In genomic region chr19:38042261-38042722, GRCm38 (mm10) we compare ENCODE assay signal across 8 mouse cellular contexts. TPM values are rescaled to one million over a fixed set of nuclear protein-coding genes. Genes with fewer than 3 reads are reported as not detected.
DNase-seq lines count a peak whose midpoint lies in the region; ATAC-seq and TF ChIP-seq lines count a peak whose summit lies in the region.

No protein-coding gene starts in this region.

- peak overlapping the region; percentile 65 for H3K4me2 ChIP-seq in stomach, embryonic 14.5 days (replicated peaks; ENCODE audit: low read depth, low read length)

- WGBS in limb, embryonic 10.5 days, result 39% methylated on average over 5 of the region's 5 CpGs
- WGBS in stomach, embryonic 14.5 days, result 8% methylated on average over 5 of the region's 5 CpGs

- no peaks in the 10 kb centered on the region for H3K36me3 ChIP-seq in limb, embryonic 10.5 days
- H3K36me3 ChIP-seq in stomach, embryonic 14.5 days (ENCODE audit: control insufficient read depth, insufficient read depth, low read length), result no peaks in the 10 kb centered on the region

- H3K27me3 ChIP-seq in limb, embryonic 10.5 days (ENCODE audit: low read depth, poor library complexity, severe bottlenecking), result peaks cover 36% of the 10 kb centered on the region
- no peaks in the 10 kb centered on the region for H3K27me3 ChIP-seq in stomach, embryonic 14.5 days (ENCODE audit: control insufficient read depth, insufficient read depth, low read length)

- no peak overlapping the region for H3K27ac ChIP-seq in cortical plate, adult 2 months (ENCODE audit: insufficient read depth, low read length)
- 0 out of 2 replicates have a peak overlapping the region, but pooled peaks have one; percentile 0 for H3K27ac ChIP-seq in limb, embryonic 10.5 days
- peak overlapping the region; percentile 82; the same call in 1 of the 2 replicates for H3K27ac ChIP-seq in stomach, embryonic 14.5 days (ENCODE audit: low read length)

- peak overlapping the region; percentile 24; the same call in 1 of the 2 replicates for H3K4me3 ChIP-seq in cortical plate, adult 2 months (ENCODE audit: insufficient read depth, low read length)
- H3K4me3 ChIP-seq in limb, embryonic 10.5 days, result peak overlapping the region; percentile 56; the same call in 1 of the 2 replicates
- H3K4me3 ChIP-seq in stomach, embryonic 14.5 days (ENCODE audit: low read depth, low read length), result peak overlapping the region; percentile 39

- no peak for TF ChIP-seq POLR2A in cortical plate, adult 2 months (IDR thresholded peaks at IDR 0.05; ENCODE audit: extremely low read depth, insufficient read depth, low read length)

- no peaks in the 10 kb centered on the region for H3K9me3 ChIP-seq in limb, embryonic 10.5 days (replicated peaks)
- no peaks in the 10 kb centered on the region for H3K9me3 ChIP-seq in stomach, embryonic 14.5 days (ENCODE audit: control insufficient read depth, low read depth, low read length)

- H3K4me1 ChIP-seq in cortical plate, adult 2 months (ENCODE audit: control insufficient read depth, insufficient read depth, low read length), result no peaks in the 10 kb centered on the region
- peaks cover 13% of the 10 kb centered on the region for H3K4me1 ChIP-seq in limb, embryonic 10.5 days
- H3K4me1 ChIP-seq in stomach, embryonic 14.5 days (ENCODE audit: control insufficient read depth, insufficient read depth, low read length), result peaks cover 12% of the 10 kb centered on the region; the same call in 1 of the 2 replicates

- no peak overlapping the region for H3K9ac ChIP-seq in stomach, embryonic 14.5 days (replicated peaks; ENCODE audit: low read depth, low read length)

- intact Hi-C loops in heart, postnatal 25 days (cut with DNase I), result loop anchor here (2.0 kb wide), 1 partner anchor 37 kb away; no protein-coding TSS in a partner anchor

- ATAC-seq in stomach, embryonic 14.5 days (ENCODE audit: insufficient number of reproducible peaks, insufficient read depth, low FRiP score, low read depth), result peak; percentile 17; the same call in 1 of the 2 replicates
- no peak for ATAC-seq in megakaryocyte-erythroid progenitor cell, adult 5-6 weeks (replicated peaks; ENCODE audit: low FRiP score, low TSS enrichment, poor library complexity, severe bottlenecking)

- TF ChIP-seq CTCF in cortical plate, adult 2 months (IDR thresholded peaks at IDR 0.05; ENCODE audit: extremely low read depth, insufficient read depth, low read length), result no peak

- peak; percentile 95 for DNase-seq in heart, adult 11 months
- DNase-seq in heart, adult 8-10 months (ENCODE audit: low spot score), result no peak
- peak; percentile 34 for DNase-seq in heart, postnatal 25 days (ENCODE audit: low spot score)
- DNase-seq in limb, embryonic 10.5 days (ENCODE audit: low spot score), result no peak
- DNase-seq in right cerebral cortex, postnatal 14 days, result no peak

RNA-seq across cellular contexts. Expression of gene Myof, which starts 1.1 kb away (rescaled TPM):
- total RNA-seq in heart, adult 8-10 months (2022), result 1 to 10 TPM; 6.2 to 9.0 (median 7.7) TPM
- polyA plus RNA-seq in cortical plate, adult 2 months (2012; rRNA removed), result 4.3 and 4.8 TPM in 2 replicates
- 10 to 100 TPM in 1 of 2 experiments, 1 to 10 TPM in 1; 9.5 to 10.3 TPM for total RNA-seq in heart, postnatal 25 days (2021)
- 0.89 and 1.8 TPM in 2 replicates for polyA plus RNA-seq in limb, embryonic 10.5 days (2016; fragmentation: Nextera tagmentation; extraction: Ambion mirVana)
- polyA plus RNA-seq in stomach, embryonic 14.5 days (2014; fragmentation: Nextera tagmentation; extraction: Ambion mirVana), result 22.7 and 25.1 TPM in 2 replicates
- total RNA-seq in megakaryocyte-erythroid progenitor cell, adult 5-6 weeks (2014; fragmentation: Nextera tagmentation), result not detected in 2 replicates
- total RNA-seq in megakaryocyte-erythroid progenitor cell, adult 5-6 weeks (2017), result 0.23 and 0.53 TPM in 2 replicates

RNA-seq across cellular contexts. Expression of gene Cep55, which starts 12.5 kb away (rescaled TPM):
- total RNA-seq in heart, adult 8-10 months (2022), result under 1 TPM in 3 of 4 experiments, not detected in 1; 0.24 to 0.63 (median 0.25) TPM
- polyA plus RNA-seq in cortical plate, adult 2 months (2012; rRNA removed), result 0.44 and 0.79 TPM in 2 replicates
- under 1 TPM; 0.50 to 0.78 TPM for total RNA-seq in heart, postnatal 25 days (2021)
- 27.3 and 33.1 TPM in 2 replicates for polyA plus RNA-seq in limb, embryonic 10.5 days (2016; fragmentation: Nextera tagmentation; extraction: Ambion mirVana)
- polyA plus RNA-seq in stomach, embryonic 14.5 days (2014; fragmentation: Nextera tagmentation; extraction: Ambion mirVana), result 28.5 and 33.3 TPM in 2 replicates
- total RNA-seq in megakaryocyte-erythroid progenitor cell, adult 5-6 weeks (2014; fragmentation: Nextera tagmentation), result 3.9 and 4.6 TPM in 2 replicates
- total RNA-seq in megakaryocyte-erythroid progenitor cell, adult 5-6 weeks (2017), result 4.7 and 8.2 TPM in 2 replicates

RNA-seq across cellular contexts. Expression of gene Ffar4, which starts 54.6 kb away (rescaled TPM):
- total RNA-seq in heart, adult 8-10 months (2022), result not detected
- 0.11 TPM in 1 of 2 replicates, not detected in the other for polyA plus RNA-seq in cortical plate, adult 2 months (2012; rRNA removed)
- under 1 TPM in 1 of 2 experiments, not detected in 1; 0.20 TPM for total RNA-seq in heart, postnatal 25 days (2021)
- polyA plus RNA-seq in limb, embryonic 10.5 days (2016; fragmentation: Nextera tagmentation; extraction: Ambion mirVana), result 0.41 and 0.59 TPM in 2 replicates
- 4.3 and 6.2 TPM in 2 replicates for polyA plus RNA-seq in stomach, embryonic 14.5 days (2014; fragmentation: Nextera tagmentation; extraction: Ambion mirVana)
- total RNA-seq in megakaryocyte-erythroid progenitor cell, adult 5-6 weeks (2014; fragmentation: Nextera tagmentation), result not detected in 2 replicates
- total RNA-seq in megakaryocyte-erythroid progenitor cell, adult 5-6 weeks (2017), result not detected in 2 replicates

Comparison
In these comparisons a context has a peak if more than half of its experiments do, and no peak if none do; other contexts are left out.
1. DNase-seq: peak in heart, adult 11 months (single experiment) and heart, postnatal 25 days (single experiment); none in heart, adult 8-10 months (single experiment), limb, embryonic 10.5 days (single experiment) and right cerebral cortex, postnatal 14 days (single experiment).
2. RNA of gene Myof, which starts 1.1 kb away (total RNA-seq): 9.5 to 10.3 TPM in heart, postnatal 25 days and 6.2 to 9.0 TPM in heart, adult 8-10 months; 0.23 to 0.53 TPM in megakaryocyte-erythroid progenitor cell, adult 5-6 weeks; every median in the first group is over 4 times any median in the second.
3. Peak in every context shown above with its lines, with median percentiles within 50 percentile points of each other: H3K4me3 ChIP-seq.